Mouse (Mus musculus) limb, embryonic 12.5 days (tissue): ENCODE measurements around the gene 4930516K23Rik. TPM values are rescaled to one million over a fixed set of nuclear protein-coding genes. Genes with fewer than 3 reads are reported as not detected.

Experiments used
- ATAC-seq: fragments of 200-750 bp; cut with Nextera tagmentation; 2 replicates; pipeline ENCODE4 v1.8.0; 2017; ENCODE audit warnings: low read depth, moderate TSS enrichment; ENCODE audit not compliant: insufficient number of reproducible peaks, insufficient read depth, low FRiP score, low TSS enrichment
- H3K27ac ChIP-seq: fragments of 300-500 bp; sonication (generic); 2 replicates; pipeline ENCODE4 v1.5.1; 2016; ENCODE audit warnings: mild to moderate bottlenecking, moderate library complexity
- H3K27me3 ChIP-seq: fragments of 300-500 bp; sonication (generic); 2 replicates; pipeline ENCODE4 v1.6.1; 2016; ENCODE audit warnings: mild to moderate bottlenecking, moderate library complexity
- H3K36me3 ChIP-seq: fragments of 300-500 bp; sonication (generic); 2 replicates; pipeline ENCODE4 v1.6.1; 2016; ENCODE audit warnings: mild to moderate bottlenecking, moderate library complexity
- H3K4me1 ChIP-seq: fragments of 300-500 bp; sonication (generic); replicated peaks from 2 replicates; pipeline ENCODE4 v1.6.1; 2016
- H3K4me2 ChIP-seq: fragments of 300-500 bp; sonication (generic); 2 replicates; pipeline ENCODE4 v1.6.1; 2016; ENCODE audit warnings: mild to moderate bottlenecking, moderate library complexity
- H3K4me3 ChIP-seq: fragments of 300-500 bp; sonication (generic); replicated peaks from 2 replicates; pipeline ENCODE4 v1.5.1; 2016; ENCODE audit warnings: mild to moderate bottlenecking
- H3K9ac ChIP-seq: fragments of 300-500 bp; sonication (generic); replicated peaks from 2 replicates; pipeline ENCODE4 v1.6.1; 2016; ENCODE audit warnings: mild to moderate bottlenecking, moderate library complexity
- H3K9me3 ChIP-seq: fragments of 300-500 bp; sonication (generic); 2 replicates; pipeline ENCODE4 v1.6.1; 2016; ENCODE audit warnings: mild to moderate bottlenecking, moderate library complexity
- WGBS: fragments of 180-500 bp; shearing (Covaris S2); methylation state at CpG from one replicate; pipeline ENCODE4 v1.1.7; 2016; 5-methylcytosine and 5-hydroxymethylcytosine counted together
- polyA plus RNA-seq: library from polyadenylated mRNA; unstranded; fragments of >200 nt; fragmentation: Nextera tagmentation; extraction: Ambion mirVana; gene quantifications from 2 replicates; pipeline ENCODE4 v1.2.1, GENCODE M21; 2016

4930516K23Rik gene
- polyA plus RNA-seq: not detected in 2 replicates

GRCm38 (mm10) chr7:104061345-104061744, at the start of gene 4930516K23Rik:
4930516K23Rik (minus strand) TSS chr7:104061445.
- no peak within 1 kb of the TSS for H3K4me3 ChIP-seq
- 55% methylated on average over 2 of the region's 2 CpGs for WGBS
- no peaks in the 10 kb centered on the region for H3K9me3 ChIP-seq
- H3K4me1 ChIP-seq: no peaks in the 10 kb centered on the region
- no peaks in the 10 kb centered on the region for H3K36me3 ChIP-seq
- H3K9ac ChIP-seq: no peak within 1 kb of the TSS
- no peak within 1 kb of the TSS for H3K4me2 ChIP-seq
- no peak for ATAC-seq
- no peaks in the 10 kb centered on the region for H3K27me3 ChIP-seq
- no peak within 1 kb of the TSS for H3K27ac ChIP-seq

GRCm38 (mm10) chr7:104104757-104104972, 43.4 kb upstream of the 4930516K23Rik start, which contains the start of gene Olfr646:
Olfr646 (plus strand) TSS chr7:104104873.
- no peaks in the 10 kb centered on the region for H3K9me3 ChIP-seq
- H3K27ac ChIP-seq: no peak within 1 kb of the TSS
- H3K9ac ChIP-seq: no peak within 1 kb of the TSS
- H3K27me3 ChIP-seq: no peaks in the 10 kb centered on the region
- no peaks in the 10 kb centered on the region for H3K4me1 ChIP-seq
- ATAC-seq: no peak
- no peaks in the 10 kb centered on the region for H3K36me3 ChIP-seq
- H3K4me2 ChIP-seq: no peak within 1 kb of the TSS
- H3K4me3 ChIP-seq: no peak within 1 kb of the TSS

GRCm38 (mm10) chr7:104103913-104104756, 42.9 kb upstream of the 4930516K23Rik start:
- no peaks in the 10 kb centered on the region for H3K4me1 ChIP-seq
- 45% methylated on average over 4 of the region's 4 CpGs for WGBS
- ATAC-seq: no peak
- H3K9me3 ChIP-seq: no peaks in the 10 kb centered on the region
- no peak overlapping the region for H3K27ac ChIP-seq
- no peak overlapping the region for H3K9ac ChIP-seq
- H3K4me3 ChIP-seq: no peak overlapping the region
- H3K36me3 ChIP-seq: no peaks in the 10 kb centered on the region
- no peak overlapping the region for H3K4me2 ChIP-seq
- H3K27me3 ChIP-seq: no peaks in the 10 kb centered on the region

- H3K9me3 ChIP-seq: no peaks in the 10 kb centered on the region
- H3K9ac ChIP-seq: no peak within 1 kb of the TSS
- no peak within 1 kb of the TSS for H3K4me2 ChIP-seq
- H3K4me1 ChIP-seq: no peaks in the 10 kb centered on the region
- H3K27ac ChIP-seq: no peak within 1 kb of the TSS
- no peak for ATAC-seq
- H3K4me3 ChIP-seq: no peak within 1 kb of the TSS
- no peaks in the 10 kb centered on the region for H3K27me3 ChIP-seq
- WGBS: 72% methylated on average over 1 of the region's 1 CpGs
- no peaks in the 10 kb centered on the region for H3K36me3 ChIP-seq
These were observed 24.1 kb upstream of the 4930516K23Rik start, which contains the start of gene Olfr645 for GRCm38 (mm10) chr7:104085365-104085764. Olfr645 (minus strand) TSS chr7:104085465.

GRCm38 (mm10) chr7:104071769-104072168, 10.5 kb upstream of the 4930516K23Rik start, which contains the start of gene Olfr644:
Olfr644 (minus strand) TSS chr7:104071869.
- no peaks in the 10 kb centered on the region for H3K4me1 ChIP-seq
- no peak within 1 kb of the TSS for H3K4me3 ChIP-seq
- 0 out of 2 replicates have a peak, but pooled peaks cover 3% of the 10 kb centered on the region for H3K9me3 ChIP-seq
- H3K36me3 ChIP-seq: no peaks in the 10 kb centered on the region
- H3K9ac ChIP-seq: no peak within 1 kb of the TSS
- no peak within 1 kb of the TSS for H3K27ac ChIP-seq
- no peaks in the 10 kb centered on the region for H3K27me3 ChIP-seq
- no peak within 1 kb of the TSS for H3K4me2 ChIP-seq
- no peak for ATAC-seq
- WGBS: 73% methylated on average over 2 of the region's 2 CpGs

- no peak overlapping the region for H3K9ac ChIP-seq
These were observed 2.0 kb downstream of the 4930516K23Rik start for GRCm38 (mm10) chr7:104059215-104059614.

GRCm38 (mm10) chr7:104052566-104052965, 8.7 kb downstream of the 4930516K23Rik start, which contains the start of gene Olfr642:
Olfr642 (minus strand) TSS chr7:104052666.
- no peak within 1 kb of the TSS for H3K27ac ChIP-seq
- no peak within 1 kb of the TSS for H3K9ac ChIP-seq
- 59% methylated on average over 1 of the region's 1 CpGs for WGBS
- H3K36me3 ChIP-seq: no peaks in the 10 kb centered on the region
- no peak within 1 kb of the TSS for H3K4me3 ChIP-seq
- no peaks in the 10 kb centered on the region for H3K27me3 ChIP-seq
- H3K9me3 ChIP-seq: no peaks in the 10 kb centered on the region
- no peak within 1 kb of the TSS for H3K4me2 ChIP-seq
- H3K4me1 ChIP-seq: no peaks in the 10 kb centered on the region
- ATAC-seq: no peak

More at GRCm38 (mm10) chr7:104059215-104059614, 2.0 kb downstream of the 4930516K23Rik start:
- Histone ChIP-seq H3K9me3 (no peaks in the 10 kb centered on the region), H3K27ac (no peak overlapping the region), H3K36me3 (no peaks in the 10 kb centered on the region), H3K4me1 (no peaks in the 10 kb centered on the region), H3K4me2 (no peak overlapping the region), H3K27me3 (no peaks in the 10 kb centered on the region), H3K4me3 (no peak overlapping the region)
- 81% methylated on average over 1 of the region's 1 CpGs for WGBS
- ATAC-seq: no peak

GRCm38 (mm10) chr7:104050745-104051144, 10.5 kb downstream of the 4930516K23Rik start:
- WGBS: 95% methylated on average over 4 of the region's 4 CpGs
- ATAC-seq: no peak
- Histone ChIP-seq H3K27ac (no peak overlapping the region), H3K27me3 (no peaks in the 10 kb centered on the region), H3K9me3 (no peaks in the 10 kb centered on the region), H3K4me2 (no peak overlapping the region), H3K4me3 (no peak overlapping the region), H3K4me1 (no peaks in the 10 kb centered on the region), H3K9ac (no peak overlapping the region), H3K36me3 (no peaks in the 10 kb centered on the region)

- ATAC-seq: no peak
- no peak within 1 kb of the TSS for H3K4me3 ChIP-seq
- 70% methylated on average over 1 of the region's 1 CpGs for WGBS
- no peaks in the 10 kb centered on the region for H3K36me3 ChIP-seq
- H3K4me2 ChIP-seq: no peak within 1 kb of the TSS
- no peak within 1 kb of the TSS for H3K27ac ChIP-seq
- H3K27me3 ChIP-seq: no peaks in the 10 kb centered on the region
- no peaks in the 10 kb centered on the region for H3K4me1 ChIP-seq
- H3K9ac ChIP-seq: no peak within 1 kb of the TSS
- no peaks in the 10 kb centered on the region for H3K9me3 ChIP-seq
These were observed 26.1 kb downstream of the 4930516K23Rik start, which contains the start of gene Olfr641 for GRCm38 (mm10) chr7:104035145-104035544. Olfr641 (plus strand) TSS chr7:104035445.

- Histone ChIP-seq H3K27me3 (no peaks in the 10 kb centered on the region), H3K27ac (no peak overlapping the region), H3K9me3 (no peaks in the 10 kb centered on the region), H3K36me3 (no peaks in the 10 kb centered on the region), H3K4me3 (no peak overlapping the region), H3K9ac (no peak overlapping the region), H3K4me1 (no peaks in the 10 kb centered on the region), H3K4me2 (no peak overlapping the region)
- WGBS: 90% methylated on average over 3 of the region's 3 CpGs
- ATAC-seq: no peak
These were observed 34.3 kb downstream of the 4930516K23Rik start for GRCm38 (mm10) chr7:104026978-104027377.

GRCm38 (mm10) chr7:104025473-104025872, 35.8 kb downstream of the 4930516K23Rik start, which contains the start of gene Olfr640:
Olfr640 (minus strand) TSS chr7:104025573.
- no peak within 1 kb of the TSS for H3K4me2 ChIP-seq
- H3K4me1 ChIP-seq: no peaks in the 10 kb centered on the region
- H3K9ac ChIP-seq: no peak within 1 kb of the TSS
- no peaks in the 10 kb centered on the region for H3K27me3 ChIP-seq
- H3K36me3 ChIP-seq: no peaks in the 10 kb centered on the region
- 80% methylated on average over 6 of the region's 6 CpGs for WGBS
- no peak within 1 kb of the TSS for H3K4me3 ChIP-seq
- ATAC-seq: no peak
- no peaks in the 10 kb centered on the region for H3K9me3 ChIP-seq
- no peak within 1 kb of the TSS for H3K27ac ChIP-seq
